Mouse (Mus musculus): Measurements from ENCODE around the gene B4galnt4. TPM values are rescaled to one million over a fixed set of nuclear protein-coding genes. Genes with fewer than 3 reads are reported as not detected.

Gene B4galnt4
- polyA plus RNA-seq, 1 experiment from 2014 or later, result 2.3 TPM

DNA sequence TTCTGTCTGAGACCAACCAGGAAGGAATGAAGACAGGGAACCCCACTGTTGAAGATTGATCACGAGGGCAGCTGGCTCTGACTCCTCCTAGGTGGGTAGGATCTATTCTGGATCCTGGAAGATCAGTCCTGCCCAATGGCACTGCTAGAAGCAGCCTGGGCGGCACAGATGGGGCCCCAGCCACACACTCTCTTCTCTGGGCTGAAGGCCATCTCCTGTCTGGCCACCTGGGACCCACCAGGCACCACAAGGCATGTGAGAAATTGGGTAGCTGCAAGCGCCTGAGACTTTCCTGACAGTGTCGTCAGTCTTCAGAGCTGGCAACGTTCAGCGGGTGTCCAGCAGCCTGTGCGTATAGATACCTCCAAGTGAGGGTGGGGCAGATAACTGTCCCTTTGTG is 1.6 kb downstream of the B4galnt4 start:
- H3K4me1 ChIP-seq, result peaks cover 46% of the 10 kb centered on the region
- no peaks in the 10 kb centered on the region for H3K9me3 ChIP-seq (replicated peaks)
- H3K4me3 ChIP-seq, result no peak overlapping the region
- no peak overlapping the region for H3K27ac ChIP-seq
- WGBS (ENCODE audit: insufficient replicate concordance), result 25% methylated on average over 7 of the region's 7 CpGs
- H3K27me3 ChIP-seq (replicated peaks), result peaks cover 97% of the 10 kb centered on the region
- no peak overlapping the region for H3K9ac ChIP-seq
- no peak overlapping the region for H3K4me2 ChIP-seq
- no peak for ATAC-seq
- no peaks in the 10 kb centered on the region for H3K36me3 ChIP-seq

DNA sequence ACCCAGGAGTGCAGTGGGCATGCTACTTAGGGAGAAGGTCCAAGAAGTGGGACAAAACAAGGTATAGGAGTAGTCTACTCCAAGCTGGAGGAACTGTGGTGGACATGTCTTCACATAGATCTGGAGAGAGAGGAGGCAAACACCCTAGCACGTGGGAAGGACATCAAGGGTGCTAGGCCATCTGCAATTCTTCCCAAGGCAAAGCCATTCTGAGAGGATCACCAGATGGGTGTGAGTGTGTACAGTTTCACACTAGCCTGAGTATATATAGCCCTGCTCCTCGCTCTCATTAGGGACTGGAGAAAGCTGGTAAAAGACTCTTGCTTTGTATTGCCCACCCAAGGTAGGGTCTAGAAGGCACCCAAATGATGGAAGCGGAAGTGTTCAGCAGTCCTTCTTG is 2.4 kb downstream of the B4galnt4 start:
- H3K9me3 ChIP-seq (replicated peaks), result no peaks in the 10 kb centered on the region
- no peak overlapping the region for H3K27ac ChIP-seq
- no peak overlapping the region for H3K9ac ChIP-seq
- 71% methylated on average over 3 of the region's 3 CpGs for WGBS (ENCODE audit: insufficient replicate concordance)
- peaks cover 46% of the 10 kb centered on the region for H3K4me1 ChIP-seq
- H3K27me3 ChIP-seq (replicated peaks), result peaks cover 97% of the 10 kb centered on the region
- H3K36me3 ChIP-seq, result no peaks in the 10 kb centered on the region
- no peak for ATAC-seq
- H3K4me2 ChIP-seq, result no peak overlapping the region
- no peak overlapping the region for H3K4me3 ChIP-seq

DNA sequence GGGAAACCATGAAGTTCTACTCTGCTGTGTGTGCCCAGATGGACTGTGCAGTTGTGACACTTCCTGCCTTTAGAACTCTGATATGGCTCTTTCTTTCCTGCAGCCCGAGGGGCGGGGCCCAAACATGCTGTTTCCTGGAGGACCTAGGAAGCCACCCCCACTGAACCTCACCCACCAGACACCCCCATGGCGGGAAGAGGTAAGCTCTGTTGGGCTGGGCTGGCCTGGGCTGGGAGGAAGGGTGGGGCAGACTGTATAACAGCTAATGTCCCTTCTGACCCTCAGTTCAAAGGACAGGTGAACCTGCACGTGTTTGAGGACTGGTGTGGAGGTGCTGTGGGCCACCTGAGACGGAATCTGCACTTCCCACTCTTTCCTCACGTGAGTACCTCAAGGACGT is 3.3 kb downstream of the B4galnt4 start:
- H3K27ac ChIP-seq, result no peak overlapping the region
- H3K27me3 ChIP-seq (replicated peaks), result peaks cover 97% of the 10 kb centered on the region
- no peak overlapping the region for H3K4me2 ChIP-seq
- peaks cover 46% of the 10 kb centered on the region for H3K4me1 ChIP-seq
- peak; percentile 16; the same call in 1 of the 2 replicates for ATAC-seq
- H3K36me3 ChIP-seq, result no peaks in the 10 kb centered on the region
- H3K4me3 ChIP-seq, result no peak overlapping the region
- WGBS (ENCODE audit: insufficient replicate concordance), result 26% methylated on average over 7 of the region's 7 CpGs
- H3K9ac ChIP-seq, result no peak overlapping the region
- no peaks in the 10 kb centered on the region for H3K9me3 ChIP-seq (replicated peaks)

DNA sequence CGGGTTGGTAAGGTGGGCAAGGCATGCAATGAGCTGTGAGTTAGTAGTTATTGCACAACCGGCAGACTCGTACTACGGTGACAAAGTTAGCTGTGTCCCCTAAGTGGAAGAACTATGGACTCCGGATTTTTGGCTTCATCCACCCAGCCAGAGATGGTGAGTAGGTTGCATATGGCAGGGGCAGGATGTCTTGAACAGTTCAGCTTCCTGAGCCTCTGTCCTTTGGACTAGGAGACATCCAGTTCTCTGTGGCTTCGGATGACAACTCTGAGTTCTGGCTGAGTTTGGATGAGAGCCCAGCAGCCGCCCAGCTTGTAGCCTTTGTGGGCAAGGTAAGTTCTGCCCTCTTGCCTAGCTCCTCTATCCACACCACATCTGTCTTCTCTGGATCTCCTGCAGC is 3.7 kb downstream of the B4galnt4 start:
- no peak for ATAC-seq
- Histone ChIP-seq H3K36me3 (no peaks in the 10 kb centered on the region), H3K4me2 (no peak overlapping the region), H3K9ac (no peak overlapping the region), H3K27me3 (replicated peaks) (peaks cover 95% of the 10 kb centered on the region), H3K4me3 (no peak overlapping the region), H3K9me3 (replicated peaks) (no peaks in the 10 kb centered on the region), H3K27ac (no peak overlapping the region), H3K4me1 (peaks cover 46% of the 10 kb centered on the region)
- WGBS (ENCODE audit: insufficient replicate concordance), result 61% methylated on average over 7 of the region's 7 CpGs

DNA sequence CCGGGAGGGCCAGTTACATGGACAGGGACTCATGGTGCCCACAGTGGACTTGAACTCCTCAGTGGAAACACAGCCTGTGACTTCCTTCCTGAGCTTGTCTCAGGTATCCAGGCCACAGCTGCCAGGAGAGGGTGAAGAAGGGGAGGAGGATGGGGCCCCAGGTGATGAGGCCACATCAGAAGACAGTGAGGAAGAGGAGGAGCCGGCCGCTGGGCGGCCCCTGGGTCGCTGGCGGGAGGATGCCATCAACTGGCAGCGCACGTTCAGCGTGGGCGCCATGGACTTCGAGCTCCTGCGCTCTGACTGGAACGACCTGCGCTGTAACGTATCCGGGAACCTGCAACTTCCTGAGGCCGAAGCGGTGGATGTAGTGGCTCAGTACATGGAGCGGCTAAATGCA is 7.4 kb downstream of the B4galnt4 start:
- Histone ChIP-seq H3K36me3 (no peaks in the 10 kb centered on the region), H3K4me1 (peaks cover 35% of the 10 kb centered on the region), H3K27ac (no peak overlapping the region), H3K9me3 (replicated peaks) (no peaks in the 10 kb centered on the region), H3K4me2 (no peak overlapping the region), H3K4me3 (no peak overlapping the region), H3K27me3 (replicated peaks) (peaks cover 95% of the 10 kb centered on the region), H3K9ac (no peak overlapping the region)
- WGBS (ENCODE audit: insufficient replicate concordance), result 47% methylated on average over 19 of the region's 19 CpGs
- no peak for ATAC-seq

DNA sequence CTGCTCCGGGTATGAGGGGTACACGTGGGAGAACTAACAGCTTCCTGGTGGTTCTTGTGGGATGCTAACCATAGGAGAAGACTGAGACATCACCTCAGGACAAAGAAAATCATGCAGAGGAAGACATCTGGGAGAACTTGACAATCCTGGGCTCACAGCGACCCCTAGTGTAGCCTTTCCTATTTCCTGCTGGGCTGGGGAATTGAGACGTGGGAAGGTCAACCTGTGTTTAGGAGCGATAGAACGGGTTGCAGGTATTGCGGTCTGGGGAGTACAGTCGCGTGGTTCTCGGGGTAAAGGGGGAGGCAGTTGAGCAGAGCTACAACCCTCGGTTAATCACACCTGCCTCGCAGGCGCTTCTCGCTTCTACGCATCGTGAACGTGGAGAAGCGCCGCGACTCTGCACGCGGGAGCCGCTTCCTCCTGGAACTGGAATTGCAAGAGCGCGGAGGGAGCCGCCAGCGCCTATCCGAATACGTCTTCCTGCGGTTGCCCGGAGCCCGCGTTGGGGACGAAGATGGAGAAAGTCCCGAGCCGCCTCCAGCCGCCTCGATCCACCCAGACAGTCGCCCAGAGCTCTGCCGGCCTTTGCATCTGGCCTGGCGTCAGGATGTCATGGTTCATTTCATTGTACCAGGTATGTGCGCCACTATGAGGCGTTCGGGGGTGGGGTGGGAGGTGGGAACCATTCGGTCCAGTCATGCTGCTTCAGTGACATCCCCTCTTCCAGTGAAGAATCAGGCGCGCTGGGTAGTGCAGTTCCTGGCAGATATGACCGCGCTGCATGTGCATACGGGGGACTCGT is 9.4 kb downstream of the B4galnt4 start:
- Histone ChIP-seq H3K4me1 (peaks cover 21% of the 10 kb centered on the region; the same call in 1 of the 2 replicates), H3K27ac (no peak overlapping the region), H3K36me3 (no peaks in the 10 kb centered on the region), H3K4me3 (peak overlapping the region; percentile 29), H3K9me3 (replicated peaks) (no peaks in the 10 kb centered on the region), H3K27me3 (replicated peaks) (peaks cover 93% of the 10 kb centered on the region), H3K4me2 (peak overlapping the region; percentile 60), H3K9ac (no peak overlapping the region)
- no peak for ATAC-seq
- WGBS (ENCODE audit: insufficient replicate concordance), result 3% methylated on average over 51 of the region's 51 CpGs

DNA sequence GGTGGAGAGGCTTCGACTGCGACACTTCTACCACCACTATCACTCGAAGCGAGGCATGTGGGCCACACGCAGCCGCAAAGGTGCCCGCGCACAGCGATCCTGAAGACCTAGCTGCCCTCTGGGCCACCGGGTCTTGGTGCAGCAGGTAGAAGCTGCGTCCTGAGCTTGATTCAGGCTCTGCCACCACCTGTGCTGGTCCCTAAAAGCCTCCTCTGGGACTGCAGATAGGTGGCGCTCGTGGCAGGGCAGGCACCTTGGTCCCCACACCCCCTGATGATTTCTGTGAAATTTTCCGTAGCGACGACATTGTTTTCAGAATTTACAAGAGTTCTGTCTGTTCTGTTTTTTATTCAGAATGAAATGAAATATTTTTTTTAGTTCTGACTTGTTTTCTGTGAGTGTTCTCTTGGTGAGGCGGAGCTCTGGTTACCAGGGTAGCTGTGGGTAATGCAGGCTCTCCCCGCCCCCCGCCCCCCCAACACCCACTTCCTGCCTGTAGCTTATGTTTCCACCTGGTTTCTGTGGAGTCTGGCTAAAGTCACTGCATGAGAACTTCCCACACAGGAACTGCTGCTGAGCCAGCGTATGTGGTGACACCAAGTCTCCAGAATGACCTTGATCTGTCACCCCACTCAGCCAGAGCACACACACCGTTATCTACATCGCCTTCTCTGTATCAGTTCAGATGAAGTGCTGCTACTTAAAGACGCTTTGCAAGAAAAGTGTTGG is 11.3 kb downstream of the B4galnt4 start:
- Histone ChIP-seq H3K4me2 (peak overlapping the region; percentile 20), H3K4me1 (peaks cover 21% of the 10 kb centered on the region; the same call in 1 of the 2 replicates), H3K27ac (no peak overlapping the region), H3K9ac (no peak overlapping the region), H3K27me3 (replicated peaks) (peaks cover 84% of the 10 kb centered on the region), H3K4me3 (no peak overlapping the region), H3K36me3 (no peaks in the 10 kb centered on the region), H3K9me3 (replicated peaks) (no peaks in the 10 kb centered on the region)
- whole genome bisulfite sequencing (ENCODE audit: insufficient replicate concordance), result 17% methylated on average over 23 of the region's 23 CpGs
- no peak for ATAC-seq

DNA sequence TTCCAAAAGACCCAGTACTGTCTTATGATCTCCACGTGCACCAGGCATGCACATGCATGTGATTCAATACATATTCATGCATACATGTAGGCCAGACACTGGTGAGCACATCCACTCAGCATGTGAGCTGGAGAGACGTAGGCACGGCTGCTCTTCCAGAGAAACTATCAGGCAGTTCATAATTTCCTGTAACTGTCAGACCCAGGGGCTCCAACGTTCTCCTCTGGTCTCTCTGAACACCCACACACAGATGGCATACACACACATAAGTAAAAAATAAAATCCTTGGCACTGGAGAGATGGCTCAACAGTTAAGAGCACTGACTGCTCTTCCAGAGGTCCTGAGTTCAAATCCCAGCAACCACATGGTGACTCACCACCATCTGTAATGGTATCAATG is 12.9 kb downstream of the B4galnt4 start:
- ATAC-seq, result no peak
- Histone ChIP-seq H3K9me3 (replicated peaks) (no peaks in the 10 kb centered on the region), H3K4me1 (peaks cover 21% of the 10 kb centered on the region; the same call in 1 of the 2 replicates), H3K36me3 (no peaks in the 10 kb centered on the region), H3K4me3 (no peak overlapping the region), H3K9ac (no peak overlapping the region), H3K27me3 (replicated peaks) (peaks cover 84% of the 10 kb centered on the region), H3K4me2 (no peak overlapping the region), H3K27ac (no peak overlapping the region)
- WGBS (ENCODE audit: insufficient replicate concordance), result 47% methylated on average over 4 of the region's 4 CpGs

DNA sequence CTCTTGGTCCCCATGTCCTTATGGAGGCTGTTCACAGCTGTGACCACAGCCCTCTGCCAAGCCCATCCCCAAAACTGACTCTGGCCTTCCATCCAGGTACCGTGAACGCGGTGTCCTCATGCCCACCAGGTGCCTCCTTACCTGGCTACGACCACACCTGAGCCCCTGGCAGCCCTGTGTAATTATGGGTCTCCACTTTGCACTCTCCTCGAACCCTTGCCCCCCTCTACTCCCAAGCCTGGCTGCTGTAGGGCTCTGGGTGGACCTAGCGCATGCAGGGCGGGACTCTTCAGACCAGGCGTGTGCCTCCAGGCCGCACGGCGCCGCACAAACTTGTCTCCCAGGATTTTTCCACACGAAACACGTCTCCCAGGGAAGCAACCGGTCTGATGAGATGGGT is 16.9 kb downstream of the B4galnt4 start, which contains the start of gene Pkp3:
TSS of gene Pkp3 (plus strand) at position 378 of the 400 bp plus-strand sequence.
- Histone ChIP-seq H3K27ac (no peak within 1 kb of the TSS), H3K4me2 (no peak within 1 kb of the TSS), H3K27me3 (replicated peaks) (peaks cover 84% of the 10 kb centered on the region), H3K9ac (0 out of 2 replicates have a peak within 1 kb of the TSS, but pooled peaks have one; percentile 17), H3K9me3 (replicated peaks) (no peaks in the 10 kb centered on the region), H3K36me3 (no peaks in the 10 kb centered on the region), H3K4me1 (0 out of 2 replicates have a peak, but pooled peaks cover 7% of the 10 kb centered on the region), H3K4me3 (no peak within 1 kb of the TSS)
- no peak for ATAC-seq
- WGBS (ENCODE audit: insufficient replicate concordance), result 75% methylated on average over 15 of the region's 15 CpGs

DNA sequence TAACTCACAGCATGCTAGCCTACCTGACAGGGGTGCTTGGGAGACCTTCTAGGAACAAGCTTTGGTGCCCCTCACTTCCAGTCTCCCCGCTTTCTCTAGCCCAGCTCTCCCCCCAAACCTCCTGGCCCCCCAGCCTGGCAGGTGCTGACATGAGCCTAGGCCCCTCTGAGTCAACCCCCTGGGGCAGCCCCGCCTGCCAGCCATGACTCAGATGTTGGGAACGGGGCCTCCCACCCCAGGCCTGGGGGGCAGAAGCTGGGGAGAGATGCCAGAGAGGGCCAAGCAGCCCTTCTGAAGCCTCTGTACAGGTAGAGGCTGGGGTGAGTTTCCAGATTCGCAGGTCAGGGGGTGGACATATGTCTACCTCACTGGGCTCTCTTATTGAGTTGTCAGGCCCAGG is 18.0 kb downstream of the B4galnt4 start:
- no peak overlapping the region for H3K4me2 ChIP-seq
- ATAC-seq, result no peak
- WGBS (ENCODE audit: insufficient replicate concordance), result 55% methylated on average over 4 of the region's 4 CpGs
- peaks cover 78% of the 10 kb centered on the region for H3K27me3 ChIP-seq (replicated peaks)
- no peaks in the 10 kb centered on the region for H3K9me3 ChIP-seq (replicated peaks)
- no peak overlapping the region for H3K27ac ChIP-seq
- 0 out of 2 replicates have a peak overlapping the region, but pooled peaks have one; percentile 17 for H3K9ac ChIP-seq
- no peaks in the 10 kb centered on the region for H3K36me3 ChIP-seq
- H3K4me1 ChIP-seq, result 0 out of 2 replicates have a peak, but pooled peaks cover 7% of the 10 kb centered on the region
- H3K4me3 ChIP-seq, result no peak overlapping the region

DNA sequence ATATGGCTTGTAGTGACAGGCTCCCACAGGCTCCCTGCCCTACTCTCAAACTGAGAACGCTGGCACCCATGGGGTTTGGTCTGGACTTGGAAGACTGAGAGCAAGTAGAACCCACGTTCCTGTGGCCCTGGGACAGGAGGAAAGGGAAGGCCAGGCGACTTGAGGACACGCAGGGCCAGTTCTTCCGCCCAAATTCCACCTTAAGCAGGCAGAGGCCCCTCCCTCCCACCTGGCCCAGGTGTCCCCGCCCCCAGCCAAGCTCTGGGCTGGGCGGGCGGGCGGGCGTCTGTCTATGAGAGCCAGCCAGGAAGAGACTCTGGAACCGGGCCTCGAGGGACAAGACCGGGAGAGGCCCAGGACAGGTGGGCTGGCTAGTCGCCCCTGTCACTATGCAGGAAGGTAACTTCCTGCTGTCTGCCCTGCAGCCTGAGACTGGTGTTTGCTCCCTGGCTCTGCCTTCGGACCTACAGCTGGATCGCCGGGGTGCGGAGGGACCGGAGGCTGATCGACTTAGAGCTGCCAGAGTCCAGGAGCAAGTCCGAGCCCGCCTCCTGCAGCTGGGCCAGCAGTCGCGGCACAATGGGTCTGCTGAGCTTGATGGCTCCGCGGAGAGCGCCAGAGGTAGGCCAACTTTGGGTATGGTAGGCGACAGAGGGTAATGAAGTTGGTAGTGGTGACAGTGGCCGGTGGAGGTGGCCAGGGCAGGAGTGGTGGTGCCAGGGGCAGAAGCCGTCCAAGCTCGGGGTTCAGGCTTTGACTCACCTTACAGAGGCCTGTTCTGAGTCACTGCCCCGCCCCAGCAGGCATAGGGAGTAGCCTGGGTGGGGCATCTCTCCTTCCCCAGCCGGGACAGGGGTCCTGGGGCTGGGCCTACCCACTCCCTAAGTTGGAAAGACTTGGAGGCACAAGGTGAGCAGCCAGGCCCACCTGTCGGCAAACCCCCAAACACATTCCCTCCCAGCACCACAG is 18.9 kb downstream of the B4galnt4 start:
- no peak for ATAC-seq
- H3K4me3 ChIP-seq, result no peak overlapping the region
- no peaks in the 10 kb centered on the region for H3K9me3 ChIP-seq (replicated peaks)
- H3K4me2 ChIP-seq, result no peak overlapping the region
- 0 out of 2 replicates have a peak overlapping the region, but pooled peaks have one; percentile 5 for H3K9ac ChIP-seq
- 35% methylated on average over 34 of the region's 34 CpGs for WGBS (ENCODE audit: insufficient replicate concordance)
- no peak overlapping the region for H3K27ac ChIP-seq
- peaks cover 70% of the 10 kb centered on the region for H3K27me3 ChIP-seq (replicated peaks)
- 0 out of 2 replicates have a peak, but pooled peaks cover 7% of the 10 kb centered on the region for H3K4me1 ChIP-seq
- H3K36me3 ChIP-seq, result no peaks in the 10 kb centered on the region

Data from liver, embryonic 12.5 days (tissue).